Mouse (Mus musculus) skeletal muscle tissue, adult 2 months (tissue): ENCODE data around the gene Gm29776.

Experiments used
- DNase-seq: peaks from one replicate; pipeline ENCODE4 v3.0.0-alpha.2; 2012; ENCODE audit warnings: low read depth, low spot score

The Gm29776 gene

GRCm38 (mm10) chr14:54650621-54651454, 47.8 kb downstream of the Gm29776 start:
- peak; percentile 79 for DNase-seq

GRCm38 (mm10) chr14:54647900-54648299, 50.7 kb downstream of the Gm29776 start:
- DNase-seq, result no peak

DNA sequence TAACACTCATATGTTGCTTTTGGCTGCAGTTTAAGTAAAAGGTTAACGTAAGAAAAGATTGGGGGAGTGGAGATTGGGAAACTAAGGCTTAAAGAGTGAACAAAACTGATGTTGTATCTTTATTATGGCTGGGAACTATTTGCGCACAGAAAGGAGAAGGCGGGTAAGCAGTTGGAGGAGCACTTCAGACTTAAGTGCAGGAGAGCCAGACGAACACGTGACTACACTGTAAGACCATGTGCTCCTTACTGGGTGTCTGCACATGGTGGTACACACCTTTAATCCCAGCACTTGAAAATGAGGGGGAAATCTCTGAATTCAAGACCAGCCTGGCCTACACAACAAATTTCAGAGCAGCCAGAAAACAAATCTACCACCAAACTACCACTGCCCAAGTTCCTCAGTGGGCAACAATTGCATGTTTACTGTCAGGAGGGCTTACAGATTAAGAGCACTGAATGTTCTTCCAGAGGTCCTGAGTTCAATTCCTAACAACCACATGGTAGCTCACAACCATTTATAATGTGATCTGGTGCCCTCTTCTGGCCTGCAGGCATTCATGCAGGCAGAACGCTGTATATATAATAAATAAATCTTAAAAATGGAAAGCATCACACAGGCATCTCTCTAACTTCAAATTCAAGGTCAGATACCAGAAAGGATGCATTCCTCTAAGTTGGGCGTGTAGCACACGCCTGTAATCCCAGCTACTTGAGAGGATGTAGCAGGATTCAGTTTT, 51.6 kb downstream of the Gm29776 start:
- no peak for DNase-seq

GRCm38 (mm10) chr14:54646455-54646854, 52.2 kb downstream of the Gm29776 start:
- no peak for DNase-seq

GRCm38 (mm10) chr14:54644294-54644693, 54.3 kb downstream of the Gm29776 start:
- no peak for DNase-seq

- DNase-seq, result no peak
Measured at GRCm38 (mm10) chr14:54643011-54643410, 55.6 kb downstream of the Gm29776 start.
